Mouse (Mus musculus): Measurements from ENCODE around the gene Akt2.

DNA sequence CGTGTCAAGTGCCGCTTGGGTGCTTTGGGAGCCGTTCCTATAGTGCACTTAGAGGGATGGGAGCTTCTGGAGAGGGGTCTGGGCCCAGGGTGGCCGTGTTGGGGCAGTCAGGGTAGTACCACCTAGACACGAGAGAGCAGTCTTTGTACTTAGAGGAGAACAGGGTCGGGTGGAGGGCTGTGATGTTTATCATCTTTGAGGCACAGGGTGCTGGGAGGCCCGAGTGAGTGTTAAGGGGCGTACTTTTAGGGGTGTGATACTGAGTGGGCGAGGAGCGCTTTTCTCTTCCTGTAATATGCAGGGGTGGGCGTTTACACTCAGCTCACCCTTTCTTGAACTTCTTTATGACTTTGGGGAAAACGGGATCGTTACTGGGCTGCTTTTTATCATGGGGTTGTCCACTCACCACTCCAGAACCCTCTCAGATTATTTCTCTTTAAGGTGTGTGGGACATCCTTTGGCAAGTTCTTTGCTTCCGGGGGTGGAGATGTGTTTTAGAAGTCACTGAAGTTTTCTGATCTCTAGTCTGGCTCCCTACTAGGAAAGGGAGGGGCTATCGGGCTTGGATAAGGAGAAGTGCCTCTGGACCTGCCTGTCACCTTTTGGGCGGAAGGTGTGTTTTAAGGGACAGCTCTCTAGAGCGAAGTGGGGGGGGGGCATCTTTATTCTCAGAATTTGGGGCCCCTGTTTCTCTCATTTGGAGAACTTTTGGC is 1.0 kb downstream of the Akt2 start:
- TF ChIP-seq CTCF (IDR thresholded peaks at IDR 0.05; ENCODE audit: borderline replicate concordance, control insufficient read depth, extremely low read depth, insufficient read depth, low read length, poor library complexity), result peak; percentile 17; the same call in 1 of the 2 replicates
- TF ChIP-seq POLR2A (IDR thresholded peaks at IDR 0.05; ENCODE audit: control insufficient read depth, extremely low read depth, insufficient read depth, low read length, poor library complexity), result 0 out of 2 replicates have a peak, but pooled peaks have one; percentile 34

Data from thymus, adult 2 months (tissue).